Mouse (Mus musculus) heart, adult 11 months (tissue): ENCODE data around the gene A930017K11Rik.

Experiments used
- DNase-seq: peaks from one replicate; pipeline ENCODE4 v3.0.0; 2022

A930017K11Rik gene

GRCm38 (mm10) chr17:25958771-25959494 is 6.6 kb upstream of the A930017K11Rik start:
- peak; percentile 86 for DNase-seq

- DNase-seq, result peak; percentile 86
Observed at GRCm38 (mm10) chr17:25957586-25958051, 5.3 kb upstream of the A930017K11Rik start.

GRCm38 (mm10) chr17:25956631-25957030 is 4.3 kb upstream of the A930017K11Rik start:
- no peak for DNase-seq

GRCm38 (mm10) chr17:25956201-25956600 is 3.8 kb upstream of the A930017K11Rik start:
- DNase-seq, result no peak

- DNase-seq, result no peak
Observed at GRCm38 (mm10) chr17:25955736-25956135, 3.4 kb upstream of the A930017K11Rik start.

GRCm38 (mm10) chr17:25954671-25955070 is 2.3 kb upstream of the A930017K11Rik start:
- no peak for DNase-seq

- DNase-seq, result no peak
Observed at GRCm38 (mm10) chr17:25953161-25953560, 796 bp upstream of the A930017K11Rik start.

GRCm38 (mm10) chr17:25951225-25951802 is 1.1 kb downstream of the A930017K11Rik start:
- no peak for DNase-seq

- no peak for DNase-seq
Observed at GRCm38 (mm10) chr17:25950706-25951105, 1.7 kb downstream of the A930017K11Rik start.

GRCm38 (mm10) chr17:25949981-25950380 is 2.4 kb downstream of the A930017K11Rik start:
- no peak for DNase-seq

GRCm38 (mm10) chr17:25948051-25948450 is 4.3 kb downstream of the A930017K11Rik start:
- DNase-seq, result no peak

- no peak for DNase-seq
Observed at GRCm38 (mm10) chr17:25947576-25947975, 4.8 kb downstream of the A930017K11Rik start.

- DNase-seq, result no peak
Observed at GRCm38 (mm10) chr17:25946891-25947290, 5.5 kb downstream of the A930017K11Rik start.

GRCm38 (mm10) chr17:25946349-25946748 is 6.0 kb downstream of the A930017K11Rik start:
- DNase-seq, result no peak

- DNase-seq, result peak; percentile 96
Observed at GRCm38 (mm10) chr17:25945517-25946155, 6.7 kb downstream of the A930017K11Rik start.

GRCm38 (mm10) chr17:25944366-25945163 is 7.8 kb downstream of the A930017K11Rik start, which contains the start of the genes Pigq and Nhlrc4:
TSS of gene Pigq (minus strand) at chr17:25944936.
TSS of gene Nhlrc4 (minus strand) at chr17:25944961.
- no peak for DNase-seq

GRCm38 (mm10) chr17:25943769-25944168 is 8.6 kb downstream of the A930017K11Rik start:
- DNase-seq, result no peak

GRCm38 (mm10) chr17:25943221-25943620 is 9.1 kb downstream of the A930017K11Rik start:
- no peak for DNase-seq

- DNase-seq, result no peak
Observed at GRCm38 (mm10) chr17:25942597-25943151, 9.7 kb downstream of the A930017K11Rik start.

- DNase-seq, result peak; percentile 97
Observed at GRCm38 (mm10) chr17:25941511-25942241, 10.7 kb downstream of the A930017K11Rik start.

- no peak for DNase-seq
Observed at GRCm38 (mm10) chr17:25934526-25934925, 17.8 kb downstream of the A930017K11Rik start.

- DNase-seq, result peak; percentile 97
Observed at GRCm38 (mm10) chr17:25925348-25925747, 27.0 kb downstream of the A930017K11Rik start.
